Mouse (Mus musculus): ENCODE measurements around the gene Fstl4. TPM values are rescaled to one million over a fixed set of nuclear protein-coding genes. Genes with fewer than 3 reads are reported as not detected.

Fstl4 gene
- total RNA-seq, 1 experiment from 2014 or later: not detected

- ATAC-seq (replicated peaks; ENCODE audit: insufficient number of reproducible peaks, low FRiP score, low TSS enrichment, poor library complexity, severe bottlenecking): no peak
Measured at GRCm38 (mm10) chr11:53233590-53233989, 469.2 kb downstream of the Fstl4 start.

All from monocyte, adult 5-6 weeks (primary cell).